Mouse (Mus musculus) limb, embryonic 11.5 days (tissue): ENCODE data around the gene Lamtor1. TPM values are rescaled to one million over a fixed set of nuclear protein-coding genes. Genes with fewer than 3 reads are reported as not detected.
A peak's percentile ranks its signal among the peaks of the same experiment; 100 is the strongest.

Source experiments
- ATAC-seq: fragments of 200-750 bp; cut with Nextera tagmentation; 2 replicates; pipeline ENCODE4 v1.8.0; 2017; ENCODE audit warnings: low read depth; ENCODE audit not compliant: insufficient number of reproducible peaks, low FRiP score, low TSS enrichment
- DNase-seq: peaks from one replicate; pipeline ENCODE4 v3.0.0-alpha.2; 2015; ENCODE audit warnings: low spot score
- H3K27ac ChIP-seq: fragments of 300-500 bp; sonication (generic); replicated peaks from 2 replicates; pipeline ENCODE4 v1.5.1; 2014; ENCODE audit warnings: low read depth, mild to moderate bottlenecking, low read length
- H3K27me3 ChIP-seq: fragments of 300-500 bp; sonication (generic); 2 replicates; pipeline ENCODE4 v1.6.1; 2014; ENCODE audit warnings: mild to moderate bottlenecking, low read length, mixed read lengths; ENCODE audit not compliant: control insufficient read depth, insufficient read depth
- H3K36me3 ChIP-seq: fragments of 300-500 bp; sonication (generic); 2 replicates; pipeline ENCODE4 v1.6.1; 2014; ENCODE audit warnings: mild to moderate bottlenecking, low read length, moderate library complexity, mixed read lengths; ENCODE audit not compliant: control insufficient read depth, insufficient read depth
- H3K4me1 ChIP-seq: fragments of 300-500 bp; sonication (generic); 2 replicates; pipeline ENCODE4 v1.6.1; 2014; ENCODE audit warnings: low read length, mixed read lengths; ENCODE audit not compliant: control insufficient read depth, insufficient read depth
- H3K4me2 ChIP-seq: fragments of 300-500 bp; sonication (generic); 2 replicates; pipeline ENCODE4 v1.6.1; 2014; ENCODE audit warnings: low read depth, mild to moderate bottlenecking, moderate library complexity; ENCODE audit not compliant: severe bottlenecking
- H3K4me3 ChIP-seq: fragments of 300-500 bp; sonication (generic); 2 replicates; pipeline ENCODE4 v1.5.1; 2014; ENCODE audit warnings: low read depth, low read length
- H3K9ac ChIP-seq: fragments of 300-500 bp; sonication (generic); 2 replicates; pipeline ENCODE4 v1.6.1; 2014; ENCODE audit warnings: mild to moderate bottlenecking, low read length
- H3K9me3 ChIP-seq: fragments of 300-500 bp; sonication (generic); 2 replicates; pipeline ENCODE4 v1.6.1; 2016; ENCODE audit warnings: low read length; ENCODE audit not compliant: control insufficient read depth
- WGBS: fragments of 180-500 bp; shearing (Covaris S2); extraction: QIAGEN DNeasy Blood & Tissue Kit; methylation state at CpG from one replicate; pipeline ENCODE4 v1.1.7; 2014; 5-methylcytosine and 5-hydroxymethylcytosine counted together
- polyA plus RNA-seq: library from polyadenylated mRNA; unstranded; fragments of >200 nt; fragmentation: Nextera tagmentation; extraction: Ambion mirVana; gene quantifications from 2 replicates; pipeline ENCODE4 v1.2.1, GENCODE M21; 2014

The Lamtor1 gene
- polyA plus RNA-seq, result 139 and 150 TPM in 2 replicates

DNA sequence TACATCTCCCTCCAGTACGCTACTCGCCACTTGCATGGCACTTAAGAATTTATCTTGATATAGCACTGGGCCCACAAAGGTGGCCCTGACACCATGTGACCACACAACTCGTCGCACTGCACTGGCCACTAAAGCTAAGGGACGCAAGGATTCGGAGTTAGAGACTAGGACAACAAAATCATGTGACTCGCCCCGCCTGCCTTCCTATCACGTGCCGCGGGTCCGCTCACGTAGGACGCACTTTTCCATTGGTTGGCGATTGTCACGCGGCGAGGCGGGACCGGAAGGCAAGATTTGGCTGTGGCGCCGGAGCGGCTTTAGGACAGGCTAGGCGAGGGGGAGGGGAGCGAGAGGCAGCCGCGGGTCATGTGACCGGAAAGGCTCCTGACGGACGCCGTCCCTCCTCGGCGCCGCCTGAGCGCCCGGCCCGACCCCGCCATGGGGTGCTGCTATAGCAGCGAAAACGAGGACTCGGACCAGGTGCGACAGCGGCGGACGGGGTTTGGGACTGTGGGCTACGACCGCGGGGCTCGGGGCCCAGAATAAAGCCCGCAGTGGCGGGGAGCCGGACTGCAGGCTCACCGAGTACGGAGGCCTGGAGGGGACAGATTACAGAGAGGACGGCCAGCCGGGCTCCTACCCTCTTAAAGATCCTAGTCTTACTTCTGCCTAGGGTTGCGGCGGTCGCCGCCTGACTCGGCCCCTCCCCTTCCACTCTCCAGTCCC is at the start of gene Lamtor1:
Gene Lamtor1, plus strand, starts transcription at position 344 of the 726 bp plus-strand sequence.
- WGBS, result 0% methylated on average over 56 of the region's 61 CpGs
- peak within 1 kb of the TSS; percentile 72 for H3K4me2 ChIP-seq
- peak within 1 kb of the TSS; percentile 93 for H3K27ac ChIP-seq
- no peaks in the 10 kb centered on the region for H3K27me3 ChIP-seq
- ATAC-seq (peak; percentile 98), DNase-seq (peak; percentile 100)
- peaks cover 10% of the 10 kb centered on the region; the same call in 1 of the 2 replicates for H3K4me1 ChIP-seq
- H3K36me3 ChIP-seq, result peaks cover 9% of the 10 kb centered on the region; the same call in 1 of the 2 replicates
- no peaks in the 10 kb centered on the region for H3K9me3 ChIP-seq
- H3K9ac ChIP-seq, result peak within 1 kb of the TSS; percentile 87
- peak within 1 kb of the TSS; percentile 75 for H3K4me3 ChIP-seq

DNA sequence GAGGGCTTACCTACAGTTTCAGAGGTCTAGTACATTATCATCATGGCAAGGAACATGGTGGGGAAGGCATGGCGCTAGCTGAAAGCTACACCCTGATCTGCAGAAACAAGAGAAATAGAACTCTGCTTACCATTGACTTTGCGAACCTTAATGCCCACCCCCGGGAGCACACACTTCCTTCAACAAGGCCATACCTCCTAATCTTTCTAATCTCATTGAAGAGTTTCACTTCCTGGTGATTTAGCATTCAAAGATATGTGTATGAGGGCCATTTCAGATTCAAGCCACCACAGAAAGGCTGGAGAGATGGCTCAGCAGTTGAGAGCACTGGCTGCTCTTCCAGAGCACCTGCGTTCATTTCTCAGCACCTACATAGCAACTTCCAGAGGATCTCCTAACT is 48.6 kb upstream of the Lamtor1 start, which contains the start of gene Folr2:
Gene Folr2, minus strand, starts transcription at position 101 of the 400 bp plus-strand sequence.
- Histone ChIP-seq H3K27me3 (no peaks in the 10 kb centered on the region), H3K36me3 (no peaks in the 10 kb centered on the region), H3K4me2 (no peak within 1 kb of the TSS), H3K4me3 (no peak within 1 kb of the TSS), H3K4me1 (no peaks in the 10 kb centered on the region), H3K9ac (no peak within 1 kb of the TSS), H3K27ac (no peak within 1 kb of the TSS), H3K9me3 (no peaks in the 10 kb centered on the region)
- no peak for DNase-seq
- no peak for ATAC-seq
- WGBS, result 93% methylated on average over 4 of the region's 4 CpGs

DNA sequence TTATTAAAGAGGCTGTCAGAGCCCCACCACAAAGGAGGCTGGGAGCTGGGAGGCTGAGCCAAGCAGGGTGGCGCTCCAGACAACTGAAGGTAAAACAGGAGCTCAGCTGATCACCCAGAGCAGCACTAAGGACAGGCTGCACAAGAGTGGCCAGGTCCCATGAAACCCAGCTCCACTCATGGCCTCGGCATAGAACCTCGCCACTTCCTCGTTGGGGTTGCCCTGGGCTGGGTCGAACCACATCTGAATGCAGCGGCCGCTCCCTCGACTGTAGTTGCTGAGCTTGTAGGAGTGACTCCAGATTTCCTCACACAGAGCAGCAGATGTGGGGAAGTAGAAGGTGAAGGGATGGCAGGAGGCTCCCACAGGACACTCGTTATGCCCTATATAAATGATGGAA is 47.3 kb upstream of the Lamtor1 start:
- no peaks in the 10 kb centered on the region for H3K36me3 ChIP-seq
- no peak for DNase-seq
- no peaks in the 10 kb centered on the region for H3K9me3 ChIP-seq
- no peak overlapping the region for H3K4me2 ChIP-seq
- H3K27ac ChIP-seq, result no peak overlapping the region
- no peaks in the 10 kb centered on the region for H3K4me1 ChIP-seq
- 76% methylated on average over 9 of the region's 9 CpGs for WGBS
- H3K27me3 ChIP-seq, result no peaks in the 10 kb centered on the region
- H3K9ac ChIP-seq, result no peak overlapping the region
- H3K4me3 ChIP-seq, result no peak overlapping the region
- ATAC-seq, result no peak

DNA sequence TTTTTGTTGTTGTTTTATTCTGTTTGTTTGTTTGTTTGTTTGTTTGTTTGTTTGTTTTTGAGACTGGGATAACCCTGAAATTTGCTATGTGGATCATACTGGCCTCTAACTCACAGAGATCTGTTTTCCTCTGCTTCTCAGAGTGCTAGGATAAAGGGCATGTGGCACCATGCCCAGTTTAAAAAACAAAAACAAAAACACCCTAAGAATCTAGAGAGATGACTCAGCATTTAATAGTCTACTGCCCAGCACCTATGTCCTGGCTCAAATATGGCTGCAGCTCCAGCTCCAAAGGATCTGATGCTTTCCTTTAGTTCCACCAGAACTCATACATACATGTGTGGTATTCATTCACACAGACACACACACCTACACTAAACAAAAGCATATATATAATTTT is 44.7 kb upstream of the Lamtor1 start:
- Histone ChIP-seq H3K4me1 (no peaks in the 10 kb centered on the region), H3K9me3 (no peaks in the 10 kb centered on the region), H3K36me3 (no peaks in the 10 kb centered on the region), H3K9ac (no peak overlapping the region), H3K4me2 (no peak overlapping the region), H3K27me3 (no peaks in the 10 kb centered on the region), H3K4me3 (no peak overlapping the region), H3K27ac (no peak overlapping the region)
- no peak for DNase-seq
- no peak for ATAC-seq

DNA sequence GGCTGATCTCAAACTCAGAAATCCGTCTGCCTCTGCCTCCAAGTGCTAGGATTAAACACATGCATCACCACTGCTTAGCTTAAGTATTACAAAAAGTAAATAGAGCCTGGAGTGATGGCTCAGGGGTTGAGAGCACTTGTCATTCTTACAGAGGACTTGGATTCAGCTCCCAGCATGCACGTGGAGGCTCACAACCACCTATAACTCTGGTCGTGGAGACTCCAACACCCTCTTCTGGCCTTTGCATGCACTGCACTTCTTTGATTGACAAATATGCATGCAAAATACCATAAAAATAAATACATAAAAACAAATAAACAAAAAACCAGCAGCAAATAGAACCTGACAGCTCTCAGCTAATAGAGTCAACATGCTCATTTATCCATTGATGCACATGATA is 43.4 kb upstream of the Lamtor1 start:
- Histone ChIP-seq H3K27ac (no peak overlapping the region), H3K4me1 (no peaks in the 10 kb centered on the region), H3K9me3 (no peaks in the 10 kb centered on the region), H3K4me3 (no peak overlapping the region), H3K36me3 (no peaks in the 10 kb centered on the region), H3K9ac (no peak overlapping the region), H3K4me2 (no peak overlapping the region), H3K27me3 (no peaks in the 10 kb centered on the region)
- 72% methylated on average over 3 of the region's 3 CpGs for WGBS
- DNase-seq (no peak), ATAC-seq (no peak)

DNA sequence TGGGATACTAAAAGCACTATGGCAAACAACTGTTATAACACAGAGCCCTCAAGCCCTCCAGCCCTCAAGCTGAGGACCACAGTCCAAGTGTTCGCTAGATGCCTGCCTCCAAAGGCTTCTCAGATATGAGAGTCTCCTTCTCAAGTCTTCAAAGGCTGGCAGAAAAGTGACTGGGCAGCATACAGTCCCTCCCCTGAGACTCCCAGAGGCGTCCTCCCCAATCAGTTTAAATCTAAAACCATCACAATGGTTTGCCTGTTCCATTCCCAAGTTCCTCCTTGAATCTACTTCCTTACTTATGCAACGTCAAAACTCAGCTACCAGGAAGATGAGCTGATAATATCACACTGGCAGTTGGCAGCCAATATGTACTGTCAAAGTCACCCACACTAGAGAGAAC is 42.3 kb upstream of the Lamtor1 start, which contains the start of gene Anapc15:
Gene Anapc15, plus strand, starts transcription at position 301 of the 400 bp plus-strand sequence.
- no peak within 1 kb of the TSS for H3K9ac ChIP-seq
- WGBS, result 78% methylated on average over 3 of the region's 3 CpGs
- no peak for ATAC-seq

DNA sequence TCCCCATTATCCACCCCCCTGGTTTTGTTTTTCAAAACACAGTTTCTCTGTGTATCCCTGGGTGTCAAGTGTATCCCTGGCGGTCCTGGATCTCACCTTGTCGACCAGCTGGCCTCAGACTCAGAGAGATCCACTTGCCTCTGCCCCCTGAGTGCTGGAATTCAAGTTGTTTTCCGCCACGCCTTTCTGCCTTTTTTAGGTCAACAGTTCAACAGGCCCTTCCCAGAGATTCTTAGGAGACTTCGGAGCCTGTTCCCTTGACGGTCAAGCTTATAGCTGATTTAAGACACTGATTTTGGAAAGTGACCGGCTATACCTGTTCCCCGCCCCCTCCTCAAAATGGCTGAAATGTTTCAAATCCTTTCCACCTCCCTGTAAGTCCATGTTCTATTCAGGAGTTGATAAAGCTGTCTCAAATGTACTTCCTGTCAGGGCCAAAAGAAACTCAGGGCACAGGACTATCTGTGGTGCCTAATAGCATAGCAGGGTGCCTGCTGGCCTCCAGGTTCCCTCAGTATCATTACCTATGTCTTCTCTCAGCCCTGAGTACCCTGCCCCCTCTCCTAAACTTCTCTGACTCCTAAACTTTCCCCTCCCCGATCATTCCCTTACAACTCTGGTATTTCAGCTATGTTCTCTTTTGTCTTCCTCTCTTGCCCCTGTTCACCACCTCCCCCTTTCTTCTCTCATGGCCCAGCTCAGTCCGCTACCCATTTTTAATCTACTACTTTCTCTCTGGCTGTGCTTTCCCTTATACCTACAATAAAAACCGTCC is 39.0 kb upstream of the Lamtor1 start:
- Histone ChIP-seq H3K4me1 (no peaks in the 10 kb centered on the region), H3K27ac (no peak overlapping the region), H3K4me2 (no peak overlapping the region), H3K9me3 (no peaks in the 10 kb centered on the region), H3K4me3 (no peak overlapping the region), H3K36me3 (no peaks in the 10 kb centered on the region), H3K9ac (no peak overlapping the region), H3K27me3 (no peaks in the 10 kb centered on the region)
- WGBS, result 86% methylated on average over 11 of the region's 11 CpGs
- DNase-seq, result no peak
- ATAC-seq, result no peak

More for the DNA sequence above, 42.3 kb upstream of the Lamtor1 start, which contains the start of gene Anapc15:
- no peak within 1 kb of the TSS for H3K4me2 ChIP-seq
- no peaks in the 10 kb centered on the region for H3K9me3 ChIP-seq
- H3K4me3 ChIP-seq, result no peak within 1 kb of the TSS
- H3K27me3 ChIP-seq, result no peaks in the 10 kb centered on the region
- DNase-seq, result no peak
- H3K4me1 ChIP-seq, result no peaks in the 10 kb centered on the region
- H3K36me3 ChIP-seq, result no peaks in the 10 kb centered on the region
- H3K27ac ChIP-seq, result no peak within 1 kb of the TSS

DNA sequence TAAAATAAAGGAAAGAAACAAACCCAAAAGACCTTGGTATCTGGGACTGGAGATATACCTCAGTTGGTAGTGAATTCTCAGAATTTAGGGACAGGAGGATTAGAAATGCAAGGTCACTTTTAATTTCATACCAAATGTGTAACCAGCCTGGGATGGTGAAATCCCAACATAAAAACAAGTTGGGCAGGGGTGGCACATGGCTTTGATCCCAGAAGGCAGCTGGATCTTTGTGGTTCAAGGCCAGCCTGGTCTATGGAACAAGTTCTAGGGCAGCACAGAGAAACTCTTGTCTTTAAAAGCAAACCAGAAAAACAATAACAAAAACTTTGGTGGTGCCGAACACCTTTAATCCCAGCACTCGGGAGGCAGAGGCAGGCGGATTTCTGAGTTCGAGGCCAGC is 38.2 kb upstream of the Lamtor1 start:
- DNase-seq, result no peak
- no peak for ATAC-seq
- 98% methylated on average over 4 of the region's 4 CpGs for WGBS

More for the DNA sequence above, 38.2 kb upstream of the Lamtor1 start:
- Histone ChIP-seq H3K9ac (no peak overlapping the region), H3K4me3 (no peak overlapping the region), H3K27ac (no peak overlapping the region), H3K9me3 (no peaks in the 10 kb centered on the region), H3K4me2 (no peak overlapping the region), H3K36me3 (no peaks in the 10 kb centered on the region), H3K4me1 (no peaks in the 10 kb centered on the region), H3K27me3 (no peaks in the 10 kb centered on the region)
